Mouse (Mus musculus) liver, embryonic 13.5 days (tissue): ENCODE measurements around the gene Psmc4. TPM values are rescaled to one million over a fixed set of nuclear protein-coding genes. Genes with fewer than 3 reads are reported as not detected.

Experiments
- ATAC-seq: fragments of 200-750 bp; cut with Nextera tagmentation; 2 replicates; pipeline ENCODE4 v1.8.0; 2017; ENCODE audit warnings: low read depth, mild to moderate bottlenecking, moderate number of reproducible peaks, moderate library complexity
- DNase-seq: peaks from one replicate; pipeline ENCODE4 v3.0.0; 2022
- H3K27ac ChIP-seq: fragments of 300-500 bp; sonication (generic); 2 replicates; pipeline ENCODE4 v1.5.1; 2015; ENCODE audit warnings: moderate library complexity, mild to moderate bottlenecking, inconsistent platforms
- H3K27me3 ChIP-seq: fragments of 300-500 bp; sonication (generic); 2 replicates; pipeline ENCODE4 v1.6.1; 2015; ENCODE audit warnings: mild to moderate bottlenecking, inconsistent platforms
- H3K36me3 ChIP-seq: fragments of 300-500 bp; sonication (generic); 2 replicates; pipeline ENCODE4 v1.6.1; 2015; ENCODE audit warnings: mild to moderate bottlenecking, inconsistent platforms
- H3K4me1 ChIP-seq: fragments of 300-500 bp; sonication (generic); replicated peaks from 2 replicates; pipeline ENCODE4 v1.6.1; 2015; ENCODE audit warnings: inconsistent platforms
- H3K4me2 ChIP-seq: fragments of 300-500 bp; sonication (generic); 2 replicates; pipeline ENCODE4 v1.6.1; 2015; ENCODE audit warnings: inconsistent platforms, mild to moderate bottlenecking, moderate library complexity
- H3K4me3 ChIP-seq: fragments of 300-500 bp; sonication (generic); replicated peaks from 2 replicates; pipeline ENCODE4 v1.5.1; 2015; ENCODE audit warnings: mild to moderate bottlenecking, inconsistent platforms
- H3K9ac ChIP-seq: fragments of 300-500 bp; sonication (generic); 2 replicates; pipeline ENCODE4 v1.6.1; 2015; ENCODE audit warnings: mild to moderate bottlenecking, inconsistent platforms
- H3K9me3 ChIP-seq: fragments of 300-500 bp; sonication (generic); replicated peaks from 2 replicates; pipeline ENCODE4 v1.6.1; 2016; ENCODE audit warnings: inconsistent platforms
- whole genome bisulfite sequencing: fragments of 180-500 bp; shearing (Covaris S2); methylation state at CpG from one replicate; pipeline ENCODE4 v1.1.7; 2015; ENCODE audit not compliant: insufficient replicate concordance; 5-methylcytosine and 5-hydroxymethylcytosine counted together
- polyA plus RNA-seq: library from polyadenylated mRNA; unstranded; fragments of >200 nt; fragmentation: Nextera tagmentation; extraction: Ambion mirVana; gene quantifications from 2 replicates; pipeline ENCODE4 v1.2.1, GENCODE M21; 2015

Gene Psmc4
- 191 and 201 TPM in 2 replicates for polyA plus RNA-seq

GRCm38 (mm10) chr7:28049476-28050409 lies at the start of gene Psmc4:
Psmc4 (minus strand) TSS chr7:28050101.
- WGBS = under 1% methylated on average over 52 of the region's 52 CpGs
- Histone ChIP-seq H3K27me3 (no peaks in the 10 kb centered on the region), H3K4me1 (peaks cover 23% of the 10 kb centered on the region), H3K4me3 (peak within 1 kb of the TSS; percentile 89), H3K9me3 (no peaks in the 10 kb centered on the region), H3K4me2 (peak within 1 kb of the TSS; percentile 82), H3K9ac (peak within 1 kb of the TSS; percentile 89), H3K27ac (peak within 1 kb of the TSS; percentile 62), H3K36me3 (peaks cover 42% of the 10 kb centered on the region)
- ATAC-seq (peak; percentile 96), DNase-seq (peak; percentile 97)

DNA sequence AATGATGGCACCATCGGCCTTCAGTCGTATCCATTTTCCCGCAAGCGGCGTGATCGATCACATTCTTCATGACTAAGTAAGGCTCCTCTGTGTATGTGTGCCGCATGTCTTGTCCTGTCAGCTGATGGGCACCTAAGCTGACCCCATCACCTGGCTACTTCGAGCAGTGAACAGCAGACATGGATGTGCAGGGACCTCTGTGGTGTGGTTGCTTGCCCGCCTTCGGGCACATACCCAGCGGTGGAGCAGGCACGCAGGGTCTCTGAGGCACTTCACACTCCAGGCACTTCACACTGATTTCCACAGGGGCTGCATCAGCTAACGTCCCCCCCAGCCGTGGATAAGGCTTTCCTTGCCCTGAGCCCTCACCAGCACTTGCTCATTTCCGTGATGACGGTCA lies 49.2 kb upstream of the Psmc4 start:
- Histone ChIP-seq H3K27ac (no peak overlapping the region), H3K4me3 (no peak overlapping the region), H3K4me1 (no peaks in the 10 kb centered on the region), H3K9me3 (peaks cover 8% of the 10 kb centered on the region; the same call in 1 of the 2 replicates), H3K4me2 (no peak overlapping the region), H3K36me3 (no peaks in the 10 kb centered on the region), H3K27me3 (peaks cover 3% of the 10 kb centered on the region; the same call in 1 of the 2 replicates), H3K9ac (no peak overlapping the region)
- ATAC-seq (no peak), DNase-seq (no peak)
- 83% methylated on average over 16 of the region's 16 CpGs for WGBS

- Histone ChIP-seq H3K27ac (no peak overlapping the region), H3K36me3 (no peaks in the 10 kb centered on the region), H3K4me3 (no peak overlapping the region), H3K4me1 (no peaks in the 10 kb centered on the region), H3K4me2 (no peak overlapping the region), H3K9ac (no peak overlapping the region), H3K9me3 (no peaks in the 10 kb centered on the region), H3K27me3 (no peaks in the 10 kb centered on the region)
- DNase-seq = no peak
- 36% methylated on average over 11 of the region's 11 CpGs for WGBS
- ATAC-seq = no peak
Measured at GRCm38 (mm10) chr7:28093541-28093940, 43.6 kb upstream of the Psmc4 start.

DNA sequence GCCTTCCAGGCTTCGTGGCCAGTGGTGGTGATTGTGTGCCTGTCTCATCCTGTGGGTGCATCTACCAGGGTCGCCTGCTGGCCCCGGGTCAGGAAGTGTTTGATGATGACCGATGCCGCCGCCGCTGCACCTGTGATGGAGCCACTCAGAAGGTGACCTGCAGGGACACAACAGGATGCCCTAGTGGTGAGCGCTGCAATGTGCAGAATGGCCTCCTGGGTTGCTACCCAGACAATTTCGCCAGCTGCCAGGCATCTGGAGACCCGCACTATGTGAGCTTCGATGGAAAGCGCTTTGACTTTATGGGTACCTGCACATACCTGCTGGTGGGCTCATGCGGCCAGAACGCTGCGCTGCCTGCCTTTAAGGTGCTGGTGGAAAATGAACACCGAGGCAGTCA lies 36.3 kb upstream of the Psmc4 start:
- DNase-seq = no peak
- Histone ChIP-seq H3K9ac (no peak overlapping the region), H3K27ac (no peak overlapping the region), H3K4me3 (no peak overlapping the region), H3K27me3 (no peaks in the 10 kb centered on the region), H3K4me1 (no peaks in the 10 kb centered on the region), H3K4me2 (no peak overlapping the region), H3K9me3 (no peaks in the 10 kb centered on the region), H3K36me3 (no peaks in the 10 kb centered on the region)
- no peak for ATAC-seq
- WGBS = 70% methylated on average over 16 of the region's 16 CpGs

DNA sequence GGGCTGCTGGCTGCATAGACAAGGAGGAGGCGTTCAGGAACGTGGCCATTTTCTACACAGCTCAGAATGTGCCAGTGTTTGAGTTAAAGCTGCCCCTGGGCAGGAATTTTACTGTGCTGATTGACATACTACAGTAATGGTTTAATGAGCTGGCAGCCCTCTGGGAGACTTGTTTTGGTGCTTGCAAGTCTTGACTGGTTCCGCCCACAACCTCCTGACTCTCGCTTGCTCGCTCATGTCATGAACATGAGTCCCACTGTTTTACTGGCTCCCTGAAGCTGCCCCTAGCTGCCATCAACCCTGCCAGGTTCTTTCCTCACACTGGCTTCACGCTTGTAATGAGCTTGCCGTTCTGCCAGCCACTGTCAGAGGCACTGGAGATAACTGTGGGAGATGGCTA lies 34.3 kb upstream of the Psmc4 start:
- DNase-seq (no peak), ATAC-seq (no peak)
- Histone ChIP-seq H3K9ac (no peak overlapping the region), H3K27ac (no peak overlapping the region), H3K27me3 (no peaks in the 10 kb centered on the region), H3K4me2 (no peak overlapping the region), H3K36me3 (no peaks in the 10 kb centered on the region), H3K4me1 (no peaks in the 10 kb centered on the region), H3K9me3 (no peaks in the 10 kb centered on the region), H3K4me3 (no peak overlapping the region)
- 65% methylated on average over 7 of the region's 7 CpGs for WGBS

DNA sequence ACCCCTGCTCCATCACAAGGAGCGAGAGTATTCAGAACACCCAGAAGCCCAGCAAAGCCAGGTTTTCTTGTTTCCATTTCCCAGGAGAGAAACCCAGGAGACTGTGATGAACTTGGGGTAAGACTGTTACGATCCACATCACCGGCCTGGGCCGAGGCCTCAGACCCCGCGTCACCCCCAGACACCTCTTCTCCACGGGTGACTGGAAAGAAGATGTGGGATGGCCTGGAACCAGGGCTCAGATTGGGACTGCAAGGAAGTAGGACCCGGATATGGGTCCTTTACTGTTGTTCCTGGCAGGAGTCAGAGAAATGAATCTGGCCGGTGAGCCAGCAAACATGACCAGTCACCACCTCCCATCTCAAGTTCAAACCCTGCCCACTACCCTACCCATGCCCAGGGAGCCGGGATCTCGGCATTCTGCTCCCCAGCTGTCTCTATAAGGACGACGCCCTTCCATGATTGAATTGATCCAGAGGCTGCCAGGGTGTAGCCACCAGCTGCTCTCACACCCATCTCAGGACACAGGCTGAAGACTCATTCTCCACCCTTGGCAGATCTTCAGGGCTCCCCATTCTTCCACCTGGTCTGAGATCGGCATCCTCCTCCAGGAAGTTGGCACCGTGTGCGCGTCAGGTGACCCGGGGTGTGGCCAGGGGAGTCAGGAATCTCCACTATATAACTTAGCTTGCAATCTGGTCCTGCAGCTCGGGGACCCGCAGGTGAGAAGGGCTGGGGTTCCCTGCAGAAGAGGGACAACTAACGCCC lies 20.8 kb upstream of the Psmc4 start, which contains the start of gene Fcgbp:
Gene Fcgbp, plus strand, starts transcription at position 706 of the 768 bp plus-strand sequence.
- no peaks in the 10 kb centered on the region for H3K36me3 ChIP-seq
- H3K4me1 ChIP-seq = no peaks in the 10 kb centered on the region
- H3K9ac ChIP-seq = no peak within 1 kb of the TSS
- ATAC-seq = no peak
- no peak within 1 kb of the TSS for H3K27ac ChIP-seq
- no peaks in the 10 kb centered on the region for H3K9me3 ChIP-seq
- WGBS = 75% methylated on average over 21 of the region's 21 CpGs
- H3K4me3 ChIP-seq = no peak within 1 kb of the TSS
- no peak within 1 kb of the TSS for H3K4me2 ChIP-seq
- no peak for DNase-seq
- H3K27me3 ChIP-seq = no peaks in the 10 kb centered on the region

- Histone ChIP-seq H3K4me3 (no peak overlapping the region), H3K9me3 (no peaks in the 10 kb centered on the region), H3K4me2 (no peak overlapping the region), H3K9ac (no peak overlapping the region), H3K36me3 (no peaks in the 10 kb centered on the region), H3K27me3 (no peaks in the 10 kb centered on the region), H3K27ac (no peak overlapping the region), H3K4me1 (no peaks in the 10 kb centered on the region)
- DNase-seq (no peak), ATAC-seq (no peak)
- WGBS = 37% methylated on average over 3 of the region's 3 CpGs
Measured at GRCm38 (mm10) chr7:28069546-28070172, 19.8 kb upstream of the Psmc4 start.

GRCm38 (mm10) chr7:28068661-28069060 lies 18.8 kb upstream of the Psmc4 start:
- no peaks in the 10 kb centered on the region for H3K36me3 ChIP-seq
- H3K4me1 ChIP-seq = no peaks in the 10 kb centered on the region
- DNase-seq (no peak), ATAC-seq (no peak)
- no peaks in the 10 kb centered on the region for H3K9me3 ChIP-seq
- H3K27ac ChIP-seq = no peak overlapping the region
- no peak overlapping the region for H3K9ac ChIP-seq
- no peak overlapping the region for H3K4me2 ChIP-seq
- H3K27me3 ChIP-seq = no peaks in the 10 kb centered on the region
- 56% methylated on average over 3 of the region's 3 CpGs for WGBS
- no peak overlapping the region for H3K4me3 ChIP-seq

GRCm38 (mm10) chr7:28059972-28060371 lies 10.1 kb upstream of the Psmc4 start:
- no peak for ATAC-seq
- no peaks in the 10 kb centered on the region for H3K27me3 ChIP-seq
- H3K36me3 ChIP-seq = no peaks in the 10 kb centered on the region
- H3K9me3 ChIP-seq = no peaks in the 10 kb centered on the region
- WGBS = 88% methylated on average over 1 of the region's 1 CpGs
- H3K4me2 ChIP-seq = no peak overlapping the region
- H3K9ac ChIP-seq = no peak overlapping the region
- H3K4me3 ChIP-seq = no peak overlapping the region
- no peaks in the 10 kb centered on the region for H3K4me1 ChIP-seq
- no peak overlapping the region for H3K27ac ChIP-seq
- DNase-seq = no peak

GRCm38 (mm10) chr7:28053046-28053930 lies 3.4 kb upstream of the Psmc4 start:
- no peak overlapping the region for H3K9ac ChIP-seq
- WGBS = 69% methylated on average over 6 of the region's 6 CpGs
- no peak overlapping the region for H3K27ac ChIP-seq
- H3K4me3 ChIP-seq = no peak overlapping the region
- no peak overlapping the region for H3K4me2 ChIP-seq
- ATAC-seq = no peak
- H3K9me3 ChIP-seq = no peaks in the 10 kb centered on the region
- peaks cover 6% of the 10 kb centered on the region for H3K36me3 ChIP-seq
- DNase-seq = no peak
- H3K27me3 ChIP-seq = no peaks in the 10 kb centered on the region
- H3K4me1 ChIP-seq = peaks cover 20% of the 10 kb centered on the region
